Mouse (Mus musculus): ENCODE measurements at regions not wholly inside any gene's neighbourhood (a gene's known extent, or its start where the extent isn't known, plus 50 kb on each side); places are given as distances from the start of the nearest gene placed in this dataset.

DNA sequence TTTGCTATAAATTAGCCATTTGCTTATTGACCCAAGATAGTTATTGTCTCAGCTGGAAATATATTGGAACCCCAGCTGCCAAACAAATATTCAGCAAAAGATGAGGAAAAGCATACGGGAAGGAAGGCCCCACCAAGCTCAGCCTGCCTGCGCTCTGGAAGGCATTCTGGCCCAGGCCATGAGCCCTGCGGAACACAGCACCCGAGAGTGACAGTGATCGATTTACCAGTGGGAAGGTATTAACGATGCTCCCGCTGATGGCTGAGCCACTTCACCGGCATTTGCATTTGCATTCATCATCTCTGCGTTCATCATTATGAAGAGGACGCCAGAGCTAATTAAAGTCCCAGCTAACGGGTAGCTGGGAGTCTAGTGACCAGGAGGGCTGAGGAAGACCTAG, 174.8 kb downstream of the Irx2 start:
- no peak for DNase-seq (ENCODE audit: low spot score in 2 of 2)

DNA sequence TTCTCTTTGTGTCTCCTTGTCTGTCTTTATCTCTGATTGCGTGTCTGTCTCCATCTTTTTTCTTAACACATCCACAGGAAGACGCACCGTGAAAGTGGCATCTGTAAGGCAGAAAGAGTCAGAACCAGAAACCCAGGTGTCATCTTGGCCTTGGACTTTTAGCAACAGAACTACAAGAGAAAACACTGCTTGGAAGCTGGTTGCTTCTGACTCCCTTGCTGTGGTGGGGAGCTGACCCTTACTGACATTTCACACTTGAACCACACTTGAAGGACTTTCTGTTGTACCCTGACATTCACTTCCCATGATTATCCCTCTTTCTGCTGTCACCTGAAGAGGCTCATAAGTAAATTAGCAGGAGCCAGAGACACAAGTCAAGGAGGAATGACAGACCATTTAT, 180.6 kb downstream of the Irx2 start:
- no peak for DNase-seq (ENCODE audit: low spot score in 2 of 2)

DNA sequence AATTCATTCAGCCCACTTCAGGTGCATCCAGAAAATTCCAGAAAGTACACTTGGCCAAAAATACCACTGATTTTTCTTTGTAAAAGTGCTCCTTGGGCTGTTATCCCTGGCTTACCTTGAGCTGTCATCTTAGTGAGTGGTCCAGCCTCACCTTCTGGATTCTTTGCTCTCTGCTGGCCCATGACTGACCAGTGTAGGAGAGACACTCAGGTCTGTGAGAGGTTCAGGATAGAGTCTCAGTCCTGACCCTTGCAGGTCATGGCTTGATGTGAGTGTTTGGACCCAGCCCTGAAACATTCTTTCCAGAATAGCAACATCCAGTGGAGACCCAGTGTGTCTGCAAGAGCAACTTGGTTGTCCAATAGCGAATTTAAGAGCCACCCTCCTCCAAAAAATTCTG, 182.0 kb downstream of the Irx2 start:
- DNase-seq (ENCODE audit: low spot score in 2 of 2) = no peak

DNA sequence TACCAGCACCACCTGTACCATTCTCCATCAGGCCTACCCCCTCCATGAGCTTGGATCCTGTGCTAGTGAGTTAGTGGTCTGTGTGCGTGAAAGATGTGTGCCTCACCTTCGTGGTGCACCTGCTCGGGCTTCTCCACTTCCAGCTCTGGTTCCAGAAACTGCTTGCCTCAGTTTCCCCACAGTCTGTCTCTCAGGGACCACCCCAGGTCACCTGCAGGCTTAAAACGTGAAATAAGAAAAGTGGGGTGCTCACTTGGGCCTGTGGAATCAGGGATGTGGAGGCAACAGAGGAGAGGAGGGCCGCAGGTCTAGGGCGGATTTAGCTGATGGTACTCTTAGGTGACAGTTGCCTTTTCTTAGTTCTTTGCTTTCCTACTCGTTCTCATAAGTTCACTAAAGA, 186.0 kb downstream of the Irx2 start:
- DNase-seq (ENCODE audit: low spot score in 2 of 2) = no peak

DNA sequence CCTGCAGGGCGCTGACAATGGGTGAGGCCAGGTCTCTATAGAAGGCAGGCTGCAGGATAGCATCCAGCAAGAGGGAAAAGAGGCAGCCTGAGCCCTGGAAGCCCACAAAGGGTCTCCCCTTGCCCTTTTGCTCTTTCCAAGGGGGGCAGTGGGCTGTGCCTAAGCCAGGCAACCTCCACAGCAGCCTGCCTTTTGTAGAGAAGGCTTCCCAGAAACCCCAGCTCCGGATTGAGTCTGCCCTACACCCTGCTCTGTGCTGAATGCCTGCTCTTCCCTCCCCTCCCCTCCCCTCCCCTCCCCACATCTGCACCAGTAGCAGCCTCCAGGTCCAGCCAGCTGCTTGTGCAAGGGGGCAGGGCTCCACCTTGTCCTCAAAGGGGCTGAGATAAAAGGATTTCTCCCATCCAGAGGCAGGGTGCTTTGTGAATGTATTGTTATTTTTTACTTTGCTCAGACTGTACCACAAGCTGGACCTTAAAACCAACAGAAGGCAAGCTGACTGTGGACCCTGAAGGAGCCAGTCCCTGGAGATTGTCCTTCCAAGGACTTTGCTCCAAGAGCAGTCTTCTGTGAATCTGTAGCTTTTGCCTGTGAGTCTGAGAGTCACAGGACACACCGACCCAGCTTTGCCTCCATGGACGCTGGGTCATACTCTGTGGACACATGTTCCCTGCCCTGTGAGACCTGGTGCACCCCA, 186.8 kb downstream of the Irx2 start:
- no peak for DNase-seq (ENCODE audit: low spot score in 2 of 2)

DNA sequence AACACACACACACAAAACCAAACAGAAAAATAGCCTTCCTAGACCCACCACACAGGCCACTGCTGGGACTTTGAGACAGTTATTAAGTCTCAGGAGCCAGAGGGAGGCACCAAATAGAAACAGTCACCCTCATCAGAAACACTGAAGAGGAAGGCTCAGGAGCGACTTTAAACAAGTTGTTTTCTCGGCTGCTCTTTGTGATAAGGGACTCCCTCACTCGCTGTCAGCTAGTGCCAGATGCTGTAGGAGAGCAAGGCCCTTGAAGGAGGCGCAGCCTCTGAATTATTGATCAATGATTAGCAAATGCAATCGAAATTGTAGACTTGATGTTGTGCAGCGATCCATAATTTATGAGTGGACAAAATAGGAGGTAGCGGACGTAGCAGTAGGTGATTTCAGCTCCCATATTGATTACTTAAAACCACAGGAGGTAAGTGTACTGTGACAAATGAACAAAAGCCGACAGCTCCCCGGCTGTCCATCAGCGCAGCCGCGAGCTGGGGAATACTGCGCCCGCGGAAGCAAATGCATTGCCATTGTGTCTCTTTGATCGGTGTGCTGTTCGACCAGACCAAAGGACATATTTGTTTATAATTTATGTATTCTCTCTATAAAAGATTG, 187.4 kb downstream of the Irx2 start:
- no peak for DNase-seq (ENCODE audit: low spot score in 2 of 2)

DNA sequence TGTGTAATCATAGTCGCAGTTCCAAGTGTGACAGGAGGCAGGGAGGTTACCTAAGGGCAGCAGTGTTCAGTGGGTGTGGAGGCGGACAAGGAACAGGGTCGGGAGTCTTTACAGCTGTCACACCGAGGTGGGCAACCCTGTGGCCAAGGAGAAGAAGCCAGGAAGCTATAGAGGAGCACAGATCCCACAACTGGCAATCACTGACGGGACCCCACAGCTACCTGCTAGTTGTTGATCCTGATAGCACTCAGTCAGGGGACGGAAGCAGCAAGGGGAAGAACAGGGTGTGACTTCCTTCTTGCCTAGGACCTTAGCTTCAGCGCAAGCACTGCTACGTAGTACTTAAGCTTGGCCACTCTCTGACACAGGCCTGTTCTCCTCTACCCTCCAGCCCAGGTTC, 188.2 kb downstream of the Irx2 start:
- DNase-seq (ENCODE audit: low spot score in 2 of 2) = no peak

DNA sequence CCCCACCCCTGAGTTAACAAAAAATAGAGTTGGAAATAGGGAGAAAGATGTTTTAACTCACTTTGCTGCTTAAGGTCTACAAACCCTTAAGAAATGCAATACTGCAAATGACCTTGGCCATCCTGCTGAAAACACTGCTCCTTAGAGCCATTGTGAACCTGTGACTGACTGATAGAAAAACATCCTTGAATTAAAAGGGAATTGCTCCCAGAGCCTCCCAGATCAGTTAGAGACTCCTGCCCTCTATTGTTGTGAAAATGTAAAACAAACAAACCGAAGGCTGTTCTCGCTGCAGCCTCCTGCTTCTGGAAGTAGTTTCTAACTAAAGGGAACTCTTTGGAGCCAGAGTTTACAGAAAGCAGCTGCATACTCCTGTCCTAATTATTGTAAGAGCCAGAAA, 188.9 kb downstream of the Irx2 start:
- no peak for DNase-seq (ENCODE audit: low spot score in 2 of 2)

DNA sequence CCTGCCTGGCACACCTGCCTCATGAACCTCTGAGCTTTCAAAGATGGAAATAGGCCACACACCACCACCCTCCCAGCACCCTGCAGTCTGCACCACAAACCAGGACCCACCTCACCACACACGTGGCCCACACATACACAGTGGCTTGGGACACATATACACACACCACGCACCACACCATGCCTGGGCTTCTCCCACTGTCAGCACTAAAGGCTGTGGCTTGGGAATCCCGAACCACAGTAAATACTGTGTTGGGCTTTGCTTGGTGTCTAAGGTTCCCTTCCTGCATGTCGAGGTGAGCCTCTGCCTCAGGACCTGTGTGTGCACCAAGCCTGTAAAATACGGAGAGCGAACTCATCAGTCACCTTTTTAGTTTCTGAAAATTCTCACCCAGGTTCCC, 189.3 kb downstream of the Irx2 start:
- no peak for DNase-seq (ENCODE audit: low spot score in 2 of 2)

DNA sequence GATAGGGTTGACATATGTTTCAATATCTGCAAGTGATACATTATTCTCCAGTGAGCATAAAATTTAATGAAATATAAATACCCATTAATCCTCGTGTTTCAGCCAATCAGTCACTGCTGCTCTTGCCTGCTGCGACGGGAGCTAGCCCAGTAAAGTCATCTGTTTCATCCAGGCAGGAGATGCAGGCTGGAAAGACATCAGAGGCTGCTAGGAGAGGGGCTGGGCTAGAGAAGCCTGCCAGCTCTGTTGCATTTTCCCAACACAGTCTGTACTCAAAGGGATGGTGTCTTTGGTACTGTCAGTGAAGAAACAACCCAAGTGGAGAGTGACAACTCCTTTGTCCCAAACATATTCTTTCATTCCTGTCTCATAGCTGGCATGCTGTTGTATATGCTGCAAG, 198.0 kb downstream of the Irx2 start:
- no peak for DNase-seq (ENCODE audit: low spot score in 2 of 2)

DNA sequence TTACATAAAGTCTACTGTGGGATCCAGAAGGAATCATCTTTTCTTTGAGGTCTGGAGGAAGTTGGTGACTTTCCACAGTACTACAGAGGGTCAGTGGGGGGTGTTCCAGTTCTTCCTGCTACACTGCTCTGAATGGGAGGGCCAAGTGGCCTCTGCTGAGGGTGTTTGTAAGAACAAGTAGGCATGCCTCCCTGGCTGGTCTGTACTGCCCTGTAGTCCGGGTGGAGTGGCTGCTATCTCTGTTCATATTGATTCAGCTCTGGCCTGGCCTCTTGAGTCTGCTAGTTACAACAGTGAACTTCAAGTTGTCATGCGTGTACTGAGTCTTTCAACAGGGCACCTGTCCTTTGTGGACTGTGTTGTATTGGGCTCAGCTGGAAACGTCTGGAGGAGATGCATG, 200.7 kb downstream of the Irx2 start:
- DNase-seq (ENCODE audit: low spot score in 2 of 2) = no peak

DNA sequence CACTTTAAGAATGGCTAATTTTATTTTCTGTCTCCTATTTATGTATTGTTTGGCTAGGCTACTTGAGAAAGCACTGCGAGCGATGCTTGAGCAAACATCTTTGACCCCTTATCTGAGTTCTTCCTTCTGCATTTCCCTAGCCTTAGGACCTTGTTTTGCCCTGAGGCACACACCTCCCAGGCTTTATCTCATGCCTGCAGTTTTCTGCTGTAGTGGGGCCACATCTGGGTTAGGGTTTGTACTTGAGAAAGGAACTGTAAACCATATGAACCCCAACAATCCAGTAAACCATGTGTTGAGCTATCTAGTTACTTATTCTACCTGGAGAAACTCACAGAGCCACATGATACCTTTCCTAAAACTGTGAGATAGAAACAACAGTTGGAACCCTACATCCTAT, 204.7 kb downstream of the Irx2 start:
- no peak for DNase-seq (ENCODE audit: low spot score in 2 of 2)

DNA sequence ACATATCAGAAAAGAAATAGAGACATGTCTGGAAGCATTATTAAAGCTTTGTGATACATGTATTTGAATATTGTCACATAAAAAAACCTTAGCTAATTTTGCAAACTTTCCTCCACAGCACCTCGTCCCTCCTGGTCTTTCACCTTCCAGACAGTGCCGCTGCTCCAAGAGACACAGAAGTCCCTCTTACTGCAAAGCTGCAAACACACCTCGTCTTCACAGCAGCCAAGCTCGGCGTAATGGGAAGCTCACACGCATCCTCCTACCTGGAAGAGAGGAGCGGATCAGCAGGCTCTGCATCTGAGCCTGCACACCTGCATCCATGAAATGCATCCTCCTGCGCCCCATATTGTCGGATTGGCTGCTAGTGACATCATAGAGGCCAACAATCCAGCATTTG, 208.4 kb downstream of the Irx2 start:
- DNase-seq (ENCODE audit: low spot score in 2 of 2) = no peak

DNA sequence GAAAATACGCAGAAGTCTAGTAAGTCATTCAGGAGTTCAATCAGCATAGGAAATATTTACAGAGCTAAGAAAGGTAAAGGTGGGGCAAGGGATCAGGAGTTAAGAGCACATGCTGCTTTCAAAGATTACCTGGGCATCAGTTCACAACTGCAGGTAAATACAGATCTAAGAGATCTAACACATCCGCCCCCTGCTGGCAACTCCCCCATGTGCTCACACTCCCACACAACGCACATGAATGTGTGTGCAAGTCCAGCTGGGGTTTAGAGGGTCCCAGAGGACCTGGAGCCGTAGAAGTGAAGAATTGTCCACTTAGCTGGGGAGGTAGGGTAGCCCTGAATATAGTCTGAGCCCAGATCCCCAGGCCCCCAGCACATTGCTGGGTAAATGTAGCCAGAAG, 219.5 kb downstream of the Irx2 start:
- DNase-seq (ENCODE audit: low spot score in 2 of 2) = no peak

DNA sequence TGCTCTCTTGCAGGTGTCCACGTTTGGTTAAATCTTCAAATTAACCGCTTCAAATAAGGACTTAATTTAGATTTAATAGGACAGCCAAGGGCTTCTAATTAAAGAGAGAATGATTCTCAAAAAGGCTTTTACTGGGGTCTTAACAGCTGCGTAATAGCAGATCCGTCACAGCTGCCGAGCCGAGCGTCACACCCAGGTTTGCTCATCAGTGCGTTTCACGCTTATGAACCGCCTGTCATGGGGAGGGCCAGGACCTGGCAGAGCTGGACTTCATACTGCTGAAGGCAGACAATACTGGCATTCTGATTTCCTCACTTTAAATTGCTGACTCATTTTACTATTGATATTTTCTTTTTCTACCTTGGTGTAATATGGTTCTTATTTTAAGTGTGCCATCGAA, 221.2 kb downstream of the Irx2 start:
- DNase-seq (ENCODE audit: low spot score in 2 of 2) = no peak

DNA sequence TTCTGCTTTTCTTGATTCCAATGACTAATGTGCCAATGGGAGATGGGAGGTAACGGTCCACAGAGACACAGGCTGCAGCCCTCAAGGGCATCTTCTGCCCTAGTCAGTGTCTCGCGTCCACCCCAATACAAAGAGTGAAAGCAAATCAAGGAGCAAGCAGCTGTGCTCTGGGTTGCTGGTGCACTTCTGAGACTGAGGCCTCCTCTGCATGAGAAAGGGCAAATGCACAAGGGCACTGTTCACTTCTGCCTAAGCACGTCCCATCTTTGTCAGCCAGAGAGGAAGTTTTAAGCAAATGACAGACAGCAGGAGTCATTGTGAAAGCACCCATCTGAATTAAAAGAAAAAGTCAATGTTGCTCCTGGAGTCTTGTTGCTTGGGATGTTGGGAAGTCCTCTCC, 224.3 kb downstream of the Irx2 start:
- no peak for DNase-seq (ENCODE audit: low spot score in 2 of 2)

DNA sequence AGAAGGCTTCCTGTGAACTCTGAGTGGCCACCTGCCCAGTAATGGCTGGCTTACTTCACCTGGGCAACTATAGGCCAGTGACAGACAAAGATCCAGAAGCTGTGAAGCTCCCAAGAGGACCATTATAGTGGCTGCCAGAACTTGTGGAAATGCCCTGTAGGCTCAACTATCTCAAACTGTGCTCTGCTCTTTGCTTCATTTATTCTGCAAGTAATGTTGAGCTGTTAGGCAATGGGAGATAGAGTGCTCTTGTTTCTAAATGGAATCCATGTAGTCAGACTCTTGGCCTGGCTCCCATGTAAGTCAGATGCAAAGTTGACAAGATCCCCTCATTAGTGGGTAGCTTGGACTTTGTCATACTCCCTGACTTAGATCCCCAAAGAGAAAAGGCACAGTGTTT, 247.3 kb downstream of the Irx2 start:
- DNase-seq (ENCODE audit: low spot score in 2 of 2) = no peak

DNA sequence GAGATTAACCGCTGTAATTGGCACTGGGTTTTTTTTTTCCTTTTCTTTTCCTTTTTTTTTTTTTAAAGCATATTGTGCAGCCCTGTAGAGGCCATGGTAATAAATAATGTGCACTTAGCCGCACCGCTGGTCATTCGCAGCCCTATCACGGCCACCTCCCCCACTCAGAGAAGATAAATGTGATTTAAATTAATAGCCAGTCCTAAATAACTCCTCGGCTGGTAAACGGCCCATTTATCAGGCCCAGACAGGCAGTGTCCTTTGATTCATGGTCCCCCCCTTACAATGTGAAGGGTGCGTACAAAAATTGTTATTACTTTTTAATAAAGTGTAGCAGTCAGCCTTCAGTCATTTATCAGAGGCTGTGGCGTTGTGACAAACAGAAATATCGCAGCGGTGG, 266.4 kb downstream of the Irx2 start:
- no peak for DNase-seq (ENCODE audit: low spot score in 2 of 2)

DNA sequence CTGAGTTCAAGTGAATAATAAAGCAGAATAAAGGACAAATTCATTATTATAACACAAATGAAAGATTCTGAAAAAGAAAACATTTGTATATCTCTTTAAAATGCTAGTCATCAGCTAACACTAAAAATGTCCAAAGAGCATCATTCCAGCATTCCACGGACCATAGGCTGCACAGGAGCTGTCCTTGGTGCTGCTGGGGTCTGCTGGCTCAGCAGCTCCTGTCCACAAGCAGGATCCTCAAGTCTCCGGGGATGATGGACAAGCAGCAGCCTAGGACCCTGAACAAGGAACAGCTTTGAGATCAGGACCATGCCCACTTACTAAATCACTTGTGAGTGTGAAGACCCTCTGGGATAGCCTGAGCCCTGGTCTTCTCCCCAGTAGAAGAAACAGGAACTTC, 274.0 kb downstream of the Irx2 start:
- no peak for DNase-seq (ENCODE audit: low spot score in 2 of 2)

DNA sequence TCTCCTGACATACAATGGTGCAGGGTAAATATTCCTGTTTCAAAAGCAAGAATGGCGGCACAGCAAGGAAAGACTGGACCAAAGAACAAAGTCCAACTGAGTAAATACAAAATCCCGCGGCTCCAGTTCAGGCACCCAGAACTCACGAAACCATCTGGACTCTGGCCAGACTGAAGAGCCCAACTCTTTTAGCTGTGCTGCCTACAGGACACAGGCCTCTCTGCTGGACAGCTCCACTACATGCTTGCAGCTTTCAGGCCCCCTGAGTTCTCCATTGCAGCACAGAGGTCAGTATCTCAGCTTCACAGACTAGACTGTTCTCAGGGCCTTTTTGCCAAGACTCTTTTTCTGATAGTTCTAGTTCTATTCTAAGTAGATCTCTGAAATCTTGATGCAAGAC, 290.3 kb downstream of the Irx2 start:
- DNase-seq (ENCODE audit: low spot score in 2 of 2) = no peak

DNA sequence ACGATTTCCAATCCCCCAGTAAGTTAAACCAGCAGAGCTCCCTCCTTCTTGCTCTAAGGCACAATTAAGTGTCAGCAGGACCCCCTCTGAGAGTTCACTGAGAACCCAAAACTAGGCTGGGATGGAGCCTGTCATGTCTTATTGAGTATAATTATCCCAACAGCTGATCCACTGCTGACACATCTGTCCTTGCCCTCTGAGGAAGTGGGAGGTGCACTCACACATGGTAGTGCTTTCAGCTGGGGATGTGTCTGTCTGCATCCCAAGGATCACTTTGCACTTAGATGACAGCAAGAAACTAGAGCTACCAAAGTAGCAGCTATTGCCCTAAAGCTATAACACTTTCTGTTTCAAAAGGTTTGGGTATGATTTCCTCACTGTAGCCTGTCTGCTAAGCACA, 291.7 kb downstream of the Irx2 start:
- no peak for DNase-seq (ENCODE audit: low spot score in 2 of 2)

DNA sequence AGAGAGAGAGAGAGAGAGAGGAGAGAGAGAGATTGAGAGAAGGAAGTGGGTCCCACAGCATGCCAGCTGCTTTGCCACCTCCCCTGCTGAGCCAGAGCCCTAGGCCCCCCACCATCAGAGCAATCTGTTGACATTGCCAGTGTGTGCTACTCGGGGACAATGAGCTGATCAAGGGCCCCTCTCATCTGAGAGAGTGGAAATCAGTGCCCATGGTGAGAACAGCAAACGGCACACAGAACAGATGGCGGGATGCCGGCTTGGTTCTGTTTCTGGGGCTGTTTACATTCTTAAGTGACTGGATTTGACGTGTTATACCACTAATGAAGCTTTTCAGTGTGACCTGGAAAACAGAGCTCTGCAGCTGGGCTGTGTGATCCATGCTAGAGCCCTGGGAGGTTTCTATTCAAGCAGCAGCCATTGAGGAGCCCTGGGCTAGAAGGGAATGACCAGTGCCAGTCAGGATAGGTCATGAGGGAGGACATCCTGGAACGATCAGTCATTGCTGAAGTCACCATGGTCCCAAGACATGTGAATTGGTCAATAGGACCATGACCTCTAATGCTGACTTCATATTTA, 296.0 kb downstream of the Irx2 start:
- peak in 1 of 2 experiments; percentile 2 for DNase-seq (ENCODE audit: low spot score in 2 of 2)

DNA sequence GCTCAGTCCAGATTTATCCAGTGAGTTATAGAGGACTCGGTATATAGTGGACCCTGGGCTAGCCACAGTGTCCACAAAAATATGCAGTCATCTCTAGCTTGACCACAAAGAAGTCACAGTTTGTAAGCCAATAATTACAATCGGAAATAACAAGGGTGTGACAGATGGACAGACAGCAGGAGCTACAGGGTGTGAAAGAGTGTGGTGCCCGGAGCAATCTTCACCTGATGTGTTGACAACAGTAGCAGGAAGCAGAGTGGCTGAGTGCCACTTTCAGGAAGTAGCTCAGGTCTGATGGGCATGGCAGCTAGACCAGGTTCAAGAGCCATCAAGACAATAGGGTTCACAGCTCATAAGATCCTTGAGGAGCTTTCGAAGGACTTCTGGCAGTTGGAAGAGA, 308.6 kb downstream of the Irx2 start:
- no peak for DNase-seq (ENCODE audit: low spot score in 2 of 2)

Data from right cerebral cortex, adult 2 months (tissue).